Mouse (Mus musculus): ENCODE data around the gene Kank3. TPM values are rescaled to one million over a fixed set of nuclear protein-coding genes. Genes with fewer than 3 reads are reported as not detected.
A peak's percentile ranks its signal among the peaks of the same experiment; 100 is the strongest.
"Not testable (repeated sequence)": the region's sequence is repeated elsewhere in the genome, so short reads cannot be mapped to it uniquely, and the experiment has no call there.

Gene Kank3
- polyA plus RNA-seq, 1 experiment = not detected

GRCm38 (mm10) chr17:33816612-33817011, 6.3 kb downstream of the Kank3 start:
- 46% methylated on average over 5 of the region's 5 CpGs for WGBS
- H3K4me3 ChIP-seq (ENCODE audit: insufficient read depth, low read depth, low read length) = peak overlapping the region; percentile 67
- no peak for TF ChIP-seq POLR2A (IDR thresholded peaks at IDR 0.05; ENCODE audit: insufficient read depth, low read depth, low read length)
- TF ChIP-seq CTCF (IDR thresholded peaks at IDR 0.05; ENCODE audit: insufficient read depth, low read depth, low read length) = no peak
- peaks cover 19% of the 10 kb centered on the region for H3K4me1 ChIP-seq (ENCODE audit: control insufficient read depth, insufficient read depth, low read length)
- peak overlapping the region; percentile 86; the same call in 1 of the 2 replicates for H3K27ac ChIP-seq (ENCODE audit: insufficient read depth, low read depth, low read length)

- peak overlapping the region; percentile 67 for H3K4me3 ChIP-seq (ENCODE audit: insufficient read depth, low read depth, low read length)
- TF ChIP-seq POLR2A (IDR thresholded peaks at IDR 0.05; ENCODE audit: insufficient read depth, low read depth, low read length) (peak; percentile 58), CTCF (IDR thresholded peaks at IDR 0.05; ENCODE audit: insufficient read depth, low read depth, low read length) (no peak)
- H3K4me1 ChIP-seq (ENCODE audit: control insufficient read depth, insufficient read depth, low read length) = peaks cover 23% of the 10 kb centered on the region
- H3K27ac ChIP-seq (ENCODE audit: insufficient read depth, low read depth, low read length) = peak overlapping the region; percentile 86
- WGBS = under 1% methylated on average over 89 of the region's 89 CpGs
These were observed 7.1 kb downstream of the Kank3 start for GRCm38 (mm10) chr17:33817184-33817968.

GRCm38 (mm10) chr17:33817969-33818643, 7.8 kb downstream of the Kank3 start:
- Histone ChIP-seq H3K27ac (ENCODE audit: insufficient read depth, low read depth, low read length) (peak overlapping the region; percentile 23), H3K4me1 (ENCODE audit: control insufficient read depth, insufficient read depth, low read length) (peaks cover 21% of the 10 kb centered on the region), H3K4me3 (ENCODE audit: insufficient read depth, low read depth, low read length) (peak overlapping the region; percentile 67)
- WGBS = 15% methylated on average over 33 of the region's 33 CpGs
- TF ChIP-seq POLR2A (IDR thresholded peaks at IDR 0.05; ENCODE audit: insufficient read depth, low read depth, low read length) (no peak), CTCF (IDR thresholded peaks at IDR 0.05; ENCODE audit: insufficient read depth, low read depth, low read length) (no peak)

- Histone ChIP-seq H3K4me3 (ENCODE audit: insufficient read depth, low read depth, low read length) (no peak overlapping the region), H3K27ac (ENCODE audit: insufficient read depth, low read depth, low read length) (no peak overlapping the region), H3K4me1 (ENCODE audit: control insufficient read depth, insufficient read depth, low read length) (peaks cover 19% of the 10 kb centered on the region)
- TF ChIP-seq CTCF (IDR thresholded peaks at IDR 0.05; ENCODE audit: insufficient read depth, low read depth, low read length) = no peak
- no peak for TF ChIP-seq POLR2A (IDR thresholded peaks at IDR 0.05; ENCODE audit: insufficient read depth, low read depth, low read length)
- WGBS = 68% methylated on average over 1 of the region's 1 CpGs
These were observed 12.2 kb downstream of the Kank3 start for GRCm38 (mm10) chr17:33822436-33822959.

GRCm38 (mm10) chr17:33823171-33823570, 12.9 kb downstream of the Kank3 start:
- peaks cover 12% of the 10 kb centered on the region for H3K4me1 ChIP-seq (ENCODE audit: control insufficient read depth, insufficient read depth, low read length)
- not testable (repeated sequence) for H3K27ac ChIP-seq (ENCODE audit: insufficient read depth, low read depth, low read length)
- WGBS = 69% methylated on average over 8 of the region's 8 CpGs
- 0 out of 2 replicates have a peak overlapping the region, but pooled peaks have one; percentile 72 for H3K4me3 ChIP-seq (ENCODE audit: insufficient read depth, low read depth, low read length)

GRCm38 (mm10) chr17:33824084-33824996, 14.0 kb downstream of the Kank3 start, which contains the start of the genes Rps28 and Ndufa7:
Gene Rps28, minus strand, starts transcription at chr17:33824562.
Gene Ndufa7, plus strand, starts transcription at chr17:33824572.
- WGBS = under 1% methylated on average over 51 of the region's 51 CpGs
- Histone ChIP-seq H3K27ac (ENCODE audit: insufficient read depth, low read depth, low read length) (peak within 1 kb of the TSS; percentile 75), H3K4me1 (ENCODE audit: control insufficient read depth, insufficient read depth, low read length) (peaks cover 9% of the 10 kb centered on the region; the same call in 1 of the 2 replicates), H3K4me3 (ENCODE audit: insufficient read depth, low read depth, low read length) (peak within 1 kb of the TSS; percentile 72)
- TF ChIP-seq CTCF (IDR thresholded peaks at IDR 0.05; ENCODE audit: insufficient read depth, low read depth, low read length) = no peak
- peak; percentile 96 for TF ChIP-seq POLR2A (IDR thresholded peaks at IDR 0.05; ENCODE audit: insufficient read depth, low read depth, low read length)

- H3K4me1 ChIP-seq (ENCODE audit: control insufficient read depth, insufficient read depth, low read length); H3K27ac ChIP-seq (ENCODE audit: insufficient read depth, low read depth, low read length): not testable (repeated sequence)
- H3K4me3 ChIP-seq (ENCODE audit: insufficient read depth, low read depth, low read length) = peak overlapping the region; percentile 72
- 10% methylated on average over 6 of the region's 6 CpGs for WGBS
These were observed 14.6 kb downstream of the Kank3 start for GRCm38 (mm10) chr17:33824997-33825330.

GRCm38 (mm10) chr17:33825462-33825861, 15.1 kb downstream of the Kank3 start:
- TF ChIP-seq CTCF (IDR thresholded peaks at IDR 0.05; ENCODE audit: insufficient read depth, low read depth, low read length) = no peak
- no peak for TF ChIP-seq POLR2A (IDR thresholded peaks at IDR 0.05; ENCODE audit: insufficient read depth, low read depth, low read length)
- no peak overlapping the region for H3K4me3 ChIP-seq (ENCODE audit: insufficient read depth, low read depth, low read length)
- H3K27ac ChIP-seq (ENCODE audit: insufficient read depth, low read depth, low read length) = no peak overlapping the region
- peaks cover 9% of the 10 kb centered on the region; the same call in 1 of the 2 replicates for H3K4me1 ChIP-seq (ENCODE audit: control insufficient read depth, insufficient read depth, low read length)
- WGBS = 83% methylated on average over 8 of the region's 8 CpGs

Data from olfactory bulb, adult 2 months (tissue).